Mouse (Mus musculus): ENCODE data around the gene Top3b. TPM values are rescaled to one million over a fixed set of nuclear protein-coding genes. Genes with fewer than 3 reads are reported as not detected.
"Not testable (repeated sequence)": the region's sequence is repeated elsewhere in the genome, so short reads cannot be mapped to it uniquely, and the experiment has no call there.

Gene Top3b
- polyA plus RNA-seq, 1 experiment from 2014 or later: 29.4 TPM

DNA sequence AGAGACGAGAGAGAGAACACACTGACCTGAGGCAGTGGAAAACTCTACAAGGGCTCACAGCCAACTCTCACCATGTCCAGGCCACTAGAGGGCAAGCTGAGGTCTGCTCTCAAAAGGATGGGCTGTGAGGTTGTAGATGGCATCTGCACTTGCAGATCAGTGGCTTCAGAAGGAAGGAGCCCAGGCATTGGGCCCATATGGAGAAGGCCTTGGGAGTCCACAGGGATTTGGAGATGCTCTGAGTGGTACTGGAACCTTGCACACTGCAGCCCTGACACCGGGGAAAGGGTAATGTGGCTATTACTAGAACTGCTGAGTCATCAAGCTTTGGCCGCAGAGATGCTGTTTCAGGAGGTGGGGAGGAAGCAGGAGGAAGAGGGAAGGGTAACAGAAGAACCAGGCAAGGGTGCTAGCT, 50.5 kb downstream of the Top3b start:
- H3K4me1 ChIP-seq (replicated peaks; ENCODE audit: control insufficient read depth, insufficient read depth): no peaks in the 10 kb centered on the region
- no peak overlapping the region for H3K27ac ChIP-seq (replicated peaks)
- DNase-seq (ENCODE audit: low spot score) (peak; percentile 21), ATAC-seq (ENCODE audit: low FRiP score, low TSS enrichment) (no peak; the same call in 1 of the 2 replicates)
- H3K4me3 ChIP-seq (ENCODE audit: low read depth, low read length): no peak overlapping the region
- H3K27me3 ChIP-seq (ENCODE audit: control insufficient read depth, insufficient read depth, low read length): no peaks in the 10 kb centered on the region
- no peak overlapping the region for H3K9ac ChIP-seq (ENCODE audit: low read length)
- no peak overlapping the region for H3K4me2 ChIP-seq (replicated peaks; ENCODE audit: low read depth)
- TF ChIP-seq EP300 (optimal IDR thresholded peaks at IDR 0.05) (no peak), CTCF (IDR thresholded peaks at IDR 0.05; ENCODE audit: low read depth) (peak; percentile 64)
- peaks cover 9% of the 10 kb centered on the region; the same call in 1 of the 2 replicates for H3K36me3 ChIP-seq (ENCODE audit: control insufficient read depth, insufficient read depth, low read length)
- 67% methylated on average over 3 of the region's 3 CpGs for WGBS
- H3K9me3 ChIP-seq (ENCODE audit: control insufficient read depth, low read length): no peaks in the 10 kb centered on the region

DNA sequence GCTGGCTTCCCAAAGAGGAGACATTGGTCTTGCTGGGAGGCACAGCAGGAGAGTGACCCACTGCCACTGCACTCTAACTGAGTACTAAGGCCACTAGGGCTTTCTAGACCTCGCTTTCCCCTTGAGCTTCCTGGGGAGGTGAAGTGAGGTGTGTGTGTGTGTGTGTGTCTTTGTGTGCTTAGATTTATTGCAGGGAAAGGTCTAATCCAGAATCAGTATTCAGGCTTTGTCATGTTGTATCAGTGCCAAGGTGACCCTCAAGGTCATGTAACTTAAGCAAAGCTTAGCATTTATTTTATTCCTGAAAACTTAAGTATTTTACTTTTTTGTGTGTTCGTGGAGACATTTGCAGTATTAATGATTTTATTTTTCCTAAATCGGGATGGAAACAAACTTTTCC, 53.9 kb downstream of the Top3b start:
- H3K27me3 ChIP-seq (ENCODE audit: control insufficient read depth, insufficient read depth, low read length): no peaks in the 10 kb centered on the region
- DNase-seq (ENCODE audit: low spot score): no peak
- H3K36me3 ChIP-seq (ENCODE audit: control insufficient read depth, insufficient read depth, low read length): peaks cover 4% of the 10 kb centered on the region; the same call in 1 of the 2 replicates
- no peaks in the 10 kb centered on the region for H3K9me3 ChIP-seq (ENCODE audit: control insufficient read depth, low read length)
- no peaks in the 10 kb centered on the region for H3K4me1 ChIP-seq (replicated peaks; ENCODE audit: control insufficient read depth, insufficient read depth)
- H3K4me2 ChIP-seq (replicated peaks; ENCODE audit: low read depth): no peak overlapping the region
- H3K27ac ChIP-seq (replicated peaks): no peak overlapping the region
- TF ChIP-seq EP300 (optimal IDR thresholded peaks at IDR 0.05) (no peak), CTCF (IDR thresholded peaks at IDR 0.05; ENCODE audit: low read depth) (no peak)
- no peak overlapping the region for H3K4me3 ChIP-seq (ENCODE audit: low read depth, low read length)
- no peak overlapping the region for H3K9ac ChIP-seq (ENCODE audit: low read length)
- ATAC-seq (ENCODE audit: low FRiP score, low TSS enrichment): no peak
- WGBS: 90% methylated on average over 3 of the region's 3 CpGs

DNA sequence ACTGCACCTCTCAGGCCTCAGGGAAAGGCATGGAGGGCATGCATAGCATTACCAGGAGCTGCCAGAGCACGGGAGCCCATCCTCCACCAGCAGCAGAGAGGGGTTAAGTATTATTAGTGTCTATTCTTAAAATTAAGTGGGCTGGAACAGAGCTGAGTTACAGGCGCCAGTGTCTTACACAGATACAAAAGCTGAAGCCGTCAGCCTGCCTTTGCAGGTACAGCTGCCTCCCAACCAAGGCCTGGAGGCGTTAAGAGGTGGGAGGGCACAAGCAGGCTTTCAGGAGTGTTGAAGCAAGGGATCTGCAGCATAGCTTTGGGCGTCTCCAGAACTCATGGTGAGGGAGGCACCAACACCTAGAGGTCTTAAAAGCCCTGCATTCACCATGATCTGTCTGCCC, 56.0 kb downstream of the Top3b start:
- ATAC-seq (ENCODE audit: low FRiP score, low TSS enrichment): no peak
- no peak for DNase-seq (ENCODE audit: low spot score)

DNA sequence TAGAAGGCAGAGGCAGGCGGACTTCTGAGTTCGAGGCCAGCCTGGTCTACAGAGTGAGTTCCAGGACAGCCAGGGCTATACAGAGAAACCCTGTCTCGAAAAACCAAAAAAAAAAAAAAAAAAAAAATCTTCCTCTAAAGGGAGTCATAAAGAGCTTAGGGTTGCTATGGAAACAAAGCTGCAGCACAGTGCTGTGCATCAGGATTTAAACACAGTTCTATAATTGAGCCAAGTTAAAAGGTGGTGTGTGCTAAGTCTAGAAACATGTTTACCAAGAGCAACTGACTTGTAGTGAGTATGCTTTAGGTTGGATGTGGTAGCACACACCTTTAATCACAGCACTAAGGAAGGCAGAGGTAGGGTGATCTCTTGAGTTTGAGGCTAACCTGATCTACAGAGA, 58.4 kb downstream of the Top3b start:
- not testable (repeated sequence) for H3K27me3 ChIP-seq (ENCODE audit: control insufficient read depth, insufficient read depth, low read length); ATAC-seq (ENCODE audit: low FRiP score, low TSS enrichment); H3K27ac ChIP-seq (replicated peaks); H3K4me2 ChIP-seq (replicated peaks; ENCODE audit: low read depth); H3K4me1 ChIP-seq (replicated peaks; ENCODE audit: control insufficient read depth, insufficient read depth); H3K9ac ChIP-seq (ENCODE audit: low read length); H3K9me3 ChIP-seq (ENCODE audit: control insufficient read depth, low read length); H3K4me3 ChIP-seq (ENCODE audit: low read depth, low read length); H3K36me3 ChIP-seq (ENCODE audit: control insufficient read depth, insufficient read depth, low read length); DNase-seq (ENCODE audit: low spot score)
- 73% methylated on average over 3 of the region's 3 CpGs for WGBS

More for the DNA sequence above, 56.0 kb downstream of the Top3b start:
- Histone ChIP-seq H3K9me3 (ENCODE audit: control insufficient read depth, low read length) (no peaks in the 10 kb centered on the region), H3K36me3 (ENCODE audit: control insufficient read depth, insufficient read depth, low read length) (no peaks in the 10 kb centered on the region), H3K27me3 (ENCODE audit: control insufficient read depth, insufficient read depth, low read length) (no peaks in the 10 kb centered on the region), H3K27ac (replicated peaks) (no peak overlapping the region), H3K4me3 (ENCODE audit: low read depth, low read length) (no peak overlapping the region), H3K9ac (ENCODE audit: low read length) (no peak overlapping the region), H3K4me2 (replicated peaks; ENCODE audit: low read depth) (no peak overlapping the region), H3K4me1 (replicated peaks; ENCODE audit: control insufficient read depth, insufficient read depth) (no peaks in the 10 kb centered on the region)
- 77% methylated on average over 5 of the region's 5 CpGs for WGBS
- TF ChIP-seq EP300 (optimal IDR thresholded peaks at IDR 0.05) (no peak), CTCF (IDR thresholded peaks at IDR 0.05; ENCODE audit: low read depth) (no peak)

DNA sequence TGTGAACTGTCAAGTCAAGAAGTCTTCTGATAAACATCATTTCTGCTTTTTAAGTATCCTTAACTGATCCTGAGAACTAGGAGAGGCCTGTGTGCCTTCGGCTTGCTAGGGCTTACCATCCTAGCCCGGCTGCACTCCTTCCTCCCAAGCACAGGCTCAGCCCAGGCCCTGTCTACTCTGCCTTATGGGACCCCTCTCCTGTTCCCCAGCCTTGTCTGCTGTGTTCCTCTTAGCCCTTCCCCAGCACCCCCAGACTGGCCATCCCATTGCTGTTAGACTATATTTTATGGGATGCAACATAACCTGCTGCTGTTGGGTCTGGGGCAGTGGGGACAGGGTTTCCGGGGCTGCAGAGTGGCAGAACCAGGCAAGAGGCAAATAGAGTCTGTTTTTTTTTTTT, 59.8 kb downstream of the Top3b start:
- H3K27me3 ChIP-seq (ENCODE audit: control insufficient read depth, insufficient read depth, low read length): no peaks in the 10 kb centered on the region
- TF ChIP-seq CTCF (IDR thresholded peaks at IDR 0.05; ENCODE audit: low read depth) (no peak), EP300 (optimal IDR thresholded peaks at IDR 0.05) (no peak)
- no peaks in the 10 kb centered on the region for H3K36me3 ChIP-seq (ENCODE audit: control insufficient read depth, insufficient read depth, low read length)
- H3K4me2 ChIP-seq (replicated peaks; ENCODE audit: low read depth): no peak overlapping the region
- no peaks in the 10 kb centered on the region for H3K4me1 ChIP-seq (replicated peaks; ENCODE audit: control insufficient read depth, insufficient read depth)
- DNase-seq (ENCODE audit: low spot score) (no peak), ATAC-seq (ENCODE audit: low FRiP score, low TSS enrichment) (no peak)
- H3K4me3 ChIP-seq (ENCODE audit: low read depth, low read length): no peak overlapping the region
- H3K9ac ChIP-seq (ENCODE audit: low read length): no peak overlapping the region
- no peak overlapping the region for H3K27ac ChIP-seq (replicated peaks)
- WGBS: 89% methylated on average over 3 of the region's 3 CpGs
- no peaks in the 10 kb centered on the region for H3K9me3 ChIP-seq (ENCODE audit: control insufficient read depth, low read length)

DNA sequence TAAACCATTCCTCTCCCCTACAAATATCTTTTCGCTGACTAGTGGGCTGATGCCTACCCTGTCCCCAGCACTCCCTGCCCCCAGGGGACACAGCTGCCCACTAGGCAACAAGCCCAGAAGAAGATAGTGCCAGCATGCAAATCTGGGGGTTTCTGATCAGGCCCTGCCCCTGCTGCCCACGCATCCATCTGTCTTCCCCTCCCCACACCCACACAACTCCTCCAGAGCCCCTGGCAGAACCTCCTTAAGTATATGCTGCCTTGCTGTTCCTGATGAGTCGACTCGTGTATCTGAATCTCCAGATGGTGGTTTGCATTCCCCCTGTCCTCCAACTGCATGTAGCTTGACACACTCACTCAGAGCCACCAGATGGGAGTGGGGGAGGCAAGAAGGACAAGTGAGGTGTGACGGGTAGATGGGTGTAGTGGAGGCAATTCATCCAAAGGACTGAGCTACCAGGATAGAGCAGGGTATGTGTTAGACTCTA, 60.3 kb downstream of the Top3b start:
- no peak for ATAC-seq (ENCODE audit: low FRiP score, low TSS enrichment)

More for the DNA sequence above, 60.3 kb downstream of the Top3b start:
- no peak for TF ChIP-seq CTCF (IDR thresholded peaks at IDR 0.05; ENCODE audit: low read depth)
- no peak for TF ChIP-seq EP300 (optimal IDR thresholded peaks at IDR 0.05)
- Histone ChIP-seq H3K4me3 (ENCODE audit: low read depth, low read length) (no peak overlapping the region), H3K36me3 (ENCODE audit: control insufficient read depth, insufficient read depth, low read length) (no peaks in the 10 kb centered on the region), H3K4me2 (replicated peaks; ENCODE audit: low read depth) (no peak overlapping the region), H3K27ac (replicated peaks) (no peak overlapping the region), H3K4me1 (replicated peaks; ENCODE audit: control insufficient read depth, insufficient read depth) (no peaks in the 10 kb centered on the region), H3K27me3 (ENCODE audit: control insufficient read depth, insufficient read depth, low read length) (no peaks in the 10 kb centered on the region), H3K9me3 (ENCODE audit: control insufficient read depth, low read length) (no peaks in the 10 kb centered on the region), H3K9ac (ENCODE audit: low read length) (no peak overlapping the region)
- WGBS: 66% methylated on average over 5 of the region's 5 CpGs
- DNase-seq (ENCODE audit: low spot score): no peak

Measured in stomach, postnatal 0 days (tissue).